Mouse (Mus musculus) frontal cortex, postnatal 10 days (tissue): ENCODE measurements at regions not wholly inside any gene's neighbourhood (a gene's known extent, or its start where the extent isn't known, plus 50 kb on each side); places are given as distances from the start of the nearest gene placed in this dataset.

ENCODE experiments used
- DNase-seq, 2 experiments: peaks; one replicate each; pipeline ENCODE4 v3.0.0; 2022; ENCODE audit warnings: low spot score in 2 of 2, mixed read lengths in 1 of 2

DNA sequence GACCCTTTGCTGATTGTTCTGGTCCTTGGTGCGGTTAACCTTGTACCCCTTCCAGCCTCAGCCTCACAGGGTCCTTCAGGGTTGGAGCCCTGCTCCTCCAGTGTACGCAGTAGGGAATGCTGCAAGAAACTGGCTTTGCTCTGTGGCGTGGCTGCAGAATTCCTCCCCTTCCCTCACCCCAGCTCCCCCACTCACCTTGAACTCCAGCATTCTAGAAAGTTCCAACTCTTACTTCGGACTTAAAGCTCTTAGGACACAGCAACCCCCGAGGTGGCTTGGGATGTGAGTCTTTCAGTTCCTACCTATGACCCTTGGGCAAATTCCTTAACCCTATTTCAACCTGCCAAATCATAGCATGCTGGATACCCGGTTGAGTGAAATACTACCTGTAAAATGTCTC lies 73.3 kb upstream of the 1700024P04Rik start:
- DNase-seq, result no peak

GRCm38 (mm10) chr13:99057293-99057588 lies 72.9 kb upstream of the 1700024P04Rik start:
- DNase-seq, result no peak

DNA sequence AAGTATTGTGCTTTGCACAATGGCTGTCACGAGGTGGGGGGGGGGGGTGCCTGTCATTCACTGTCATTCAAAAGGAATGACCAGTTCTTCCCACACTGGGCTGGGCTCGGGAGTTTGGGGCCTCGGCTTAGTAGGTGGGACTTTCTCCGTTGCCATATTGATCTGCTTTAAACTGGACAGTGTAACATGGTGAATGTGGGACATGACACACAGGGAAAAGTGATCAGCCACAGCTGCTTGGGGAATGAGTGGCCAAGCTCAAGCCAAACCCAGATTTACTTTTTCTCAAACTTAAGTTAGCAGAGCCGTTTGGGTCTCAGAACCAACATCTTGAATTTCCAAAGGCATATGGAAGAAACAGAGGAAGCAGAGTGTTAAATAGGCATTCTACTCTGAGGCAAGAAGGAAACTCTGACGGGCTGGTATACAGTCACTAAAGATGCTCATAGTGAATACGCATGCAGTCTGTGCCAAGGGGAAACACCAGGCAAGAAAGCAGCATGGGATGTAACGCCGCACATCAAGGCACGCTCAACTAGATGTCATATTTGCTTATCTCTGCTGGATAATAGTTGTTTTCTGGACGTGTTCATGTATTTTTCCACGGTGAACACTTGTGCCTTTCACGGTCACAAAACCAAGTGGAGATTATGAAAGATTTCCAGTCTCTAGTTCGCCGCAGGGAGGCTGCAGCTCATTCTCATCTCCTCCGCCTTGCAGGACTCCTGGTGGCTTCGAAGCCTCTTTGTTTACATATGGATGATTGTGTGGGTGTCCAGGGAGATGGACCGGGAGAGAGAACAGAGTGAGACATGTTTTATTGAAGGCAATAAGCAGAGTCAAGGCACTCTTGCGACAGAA lies 72.3 kb upstream of the 1700024P04Rik start:
- DNase-seq, result no peak

GRCm38 (mm10) chr13:99055609-99056321 lies 71.4 kb upstream of the 1700024P04Rik start:
- no peak for DNase-seq

- no peak for DNase-seq
Measured at GRCm38 (mm10) chr13:99052076-99052475, 67.7 kb upstream of the 1700024P04Rik start.

- no peak for DNase-seq
Measured at GRCm38 (mm10) chr13:99049699-99050098, 65.3 kb upstream of the 1700024P04Rik start.

DNA sequence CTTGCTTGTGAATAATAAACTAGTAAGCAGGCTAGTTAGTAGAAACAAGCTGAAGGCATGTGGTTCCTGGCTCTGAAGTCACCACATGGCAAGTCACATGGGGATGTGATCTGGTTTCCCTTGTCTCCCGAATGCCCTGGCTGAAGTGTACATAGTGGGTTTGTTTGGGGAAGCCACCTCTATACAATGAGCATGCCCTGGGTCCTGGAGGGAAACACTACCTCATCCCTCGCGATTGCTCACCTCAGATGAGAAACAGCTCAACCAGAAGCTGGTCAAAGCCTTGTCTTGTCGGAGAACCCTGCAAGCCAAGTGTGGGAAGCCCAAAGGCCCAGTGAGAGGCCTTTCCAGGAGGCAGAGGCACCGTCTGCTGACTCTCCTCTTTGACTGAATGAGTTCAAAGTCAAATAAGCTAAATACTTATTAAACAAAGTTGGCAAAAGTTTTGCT lies 64.3 kb upstream of the 1700024P04Rik start:
- no peak for DNase-seq

DNA sequence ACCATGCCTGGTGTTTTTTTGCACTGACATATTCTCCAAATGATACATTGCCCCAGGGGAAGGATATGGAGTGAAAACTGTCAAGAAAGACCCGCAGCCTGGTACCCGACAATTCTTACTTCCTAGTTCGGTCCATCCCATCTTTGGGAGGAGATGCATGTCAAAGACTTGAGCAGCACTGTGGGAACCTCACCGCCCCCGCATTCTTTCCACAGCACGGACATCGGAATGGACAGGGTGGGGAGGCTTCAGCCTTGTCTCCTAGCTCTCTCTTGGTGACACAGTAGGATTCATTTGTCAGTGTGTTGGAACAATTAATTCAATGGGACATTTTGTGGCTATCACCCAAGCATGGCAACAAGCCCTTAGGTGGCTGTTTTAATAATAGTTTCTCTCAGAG lies 62.9 kb upstream of the 1700024P04Rik start:
- DNase-seq, result no peak

DNA sequence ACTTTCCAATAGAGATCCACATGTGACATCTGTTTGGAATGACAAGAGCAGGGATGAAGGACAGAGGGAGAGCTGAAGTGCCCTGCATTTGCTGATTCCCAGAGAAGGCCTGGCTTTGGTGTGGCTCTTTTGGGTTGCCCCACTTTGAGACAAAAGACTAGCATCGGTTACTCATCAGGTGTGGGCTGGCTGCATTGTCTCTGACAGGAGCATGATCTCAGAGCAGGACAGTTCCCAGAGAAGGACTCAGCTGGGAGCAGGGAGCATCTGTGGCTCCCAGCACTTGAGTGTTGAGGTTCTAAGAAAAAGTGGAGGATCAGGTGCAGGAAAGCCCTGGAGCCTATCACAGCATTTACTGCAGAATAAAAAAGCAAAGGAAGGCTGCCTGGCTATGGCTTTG lies 62.4 kb upstream of the 1700024P04Rik start:
- DNase-seq, result no peak

DNA sequence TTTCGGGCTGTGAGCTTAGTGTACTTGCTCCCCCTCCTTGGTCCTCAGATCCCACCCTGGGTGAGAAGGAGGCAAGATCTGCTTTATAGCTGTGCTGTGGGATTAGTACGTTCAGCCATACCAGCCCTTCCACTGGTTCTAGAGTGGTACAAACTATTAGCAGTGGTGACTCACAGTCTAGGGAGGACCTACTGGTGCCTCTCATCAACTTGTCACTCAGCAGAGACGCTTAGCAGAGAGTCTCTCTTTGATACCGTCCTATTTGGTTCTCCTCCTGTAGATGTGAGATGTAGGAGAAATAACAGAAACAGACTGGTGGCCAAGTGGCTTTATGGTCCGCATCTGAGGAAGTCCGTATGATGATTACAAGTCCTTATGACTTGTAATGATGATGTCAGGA lies 57.7 kb upstream of the 1700024P04Rik start:
- DNase-seq, result no peak

GRCm38 (mm10) chr13:99041256-99041655 lies 56.9 kb upstream of the 1700024P04Rik start:
- DNase-seq, result no peak

- DNase-seq, result no peak
Measured at GRCm38 (mm10) chr13:99040846-99041245, 56.5 kb upstream of the 1700024P04Rik start.

GRCm38 (mm10) chr13:99040171-99040570 lies 55.8 kb upstream of the 1700024P04Rik start:
- no peak for DNase-seq

DNA sequence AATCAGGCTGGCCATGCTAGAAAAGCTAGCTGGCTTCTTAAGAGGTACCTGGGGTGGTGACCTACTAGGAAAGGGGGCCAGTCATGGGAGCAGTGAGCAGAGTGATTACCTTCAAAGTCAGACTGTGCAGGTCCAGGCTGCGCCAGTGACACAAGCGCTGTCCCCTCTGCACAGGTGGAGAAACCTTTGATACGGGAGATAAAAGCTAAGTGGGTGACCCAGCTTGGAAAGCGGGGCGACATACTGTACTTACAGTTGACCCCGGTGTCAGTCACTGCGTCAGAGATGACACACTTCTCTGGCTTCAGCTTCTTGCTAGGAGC lies 54.7 kb upstream of the 1700024P04Rik start:
- DNase-seq, result no peak

DNA sequence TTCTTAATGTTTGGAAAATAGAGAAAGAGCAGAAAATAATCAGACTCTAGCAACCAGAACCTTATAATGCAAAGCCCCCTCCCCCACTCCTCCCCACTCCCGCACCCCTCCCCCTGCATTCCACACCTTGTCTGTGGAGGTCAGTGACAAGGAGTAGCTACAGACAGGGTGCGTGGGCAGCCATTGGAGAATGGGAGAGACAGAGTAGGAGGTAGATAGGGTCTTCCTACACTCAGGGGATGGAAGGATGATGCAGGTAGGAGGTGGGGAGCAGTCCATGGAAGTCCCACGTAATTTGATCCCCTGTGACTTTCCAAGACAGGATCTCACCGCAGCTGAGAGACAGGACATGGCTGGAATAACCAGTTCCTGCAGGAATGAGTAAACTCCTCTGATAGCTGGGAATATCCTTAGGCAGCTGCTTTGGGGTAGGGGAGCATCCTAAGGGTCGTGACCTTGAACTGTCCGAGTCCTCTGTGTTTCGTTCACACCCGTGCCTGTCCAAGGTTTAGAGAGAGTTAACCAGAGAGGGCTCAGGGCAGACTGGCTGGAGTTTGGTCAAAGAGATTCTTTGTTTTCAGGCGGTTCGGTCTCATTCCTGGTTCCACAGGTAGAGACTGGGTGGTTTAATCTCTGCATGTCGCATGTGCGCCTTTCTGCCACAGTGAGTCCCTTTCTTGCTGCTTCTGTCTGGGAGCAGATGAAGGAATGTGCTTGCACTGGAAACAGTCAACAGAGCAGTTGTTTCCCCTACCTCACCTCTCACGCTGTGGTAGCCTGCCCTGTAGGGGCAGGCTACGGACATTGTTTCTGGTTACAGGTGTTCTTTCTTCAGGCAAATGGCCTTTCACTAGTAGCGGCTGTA lies 54.1 kb upstream of the 1700024P04Rik start:
- DNase-seq, result no peak

GRCm38 (mm10) chr13:99037131-99037530 lies 52.8 kb upstream of the 1700024P04Rik start:
- DNase-seq, result no peak
